Comparison of ENCODE assay signal across 28 mouse cellular contexts in the genomic region with DNA sequence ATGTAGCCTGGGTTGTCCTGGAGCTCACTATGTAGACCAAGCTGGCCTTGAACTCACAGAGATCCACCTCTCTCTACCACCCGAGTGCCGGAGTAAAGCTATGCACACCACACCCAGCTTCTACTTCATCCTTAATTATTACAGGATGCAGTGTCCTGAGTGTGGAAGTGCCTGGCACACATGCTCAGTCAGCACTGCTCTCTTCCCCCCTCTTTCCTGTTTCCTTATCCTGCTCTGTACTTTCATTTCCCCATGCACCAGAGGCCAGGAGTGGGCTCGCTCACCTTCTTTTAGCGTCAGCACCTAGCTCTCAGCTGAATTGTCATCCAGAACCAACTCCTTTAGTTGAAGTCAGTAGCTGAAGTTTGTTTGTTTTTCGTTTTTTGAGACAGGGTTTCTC. TPM values are rescaled to one million over a fixed set of nuclear protein-coding genes. Genes with fewer than 3 reads are reported as not detected.
"Had no signal": no experiment of that assay in that cellular context is flagged by ENCODE, and none has a peak within 500 bp of the region (broad histone marks: within the 10 kb centered on the region; RNA-seq: fewer than 3 reads in every experiment).

No protein-coding gene starts in this region.

- H3K36me3 ChIP-seq: heart, embryonic 13.5 days; hindbrain, embryonic 10.5 days; hindbrain, embryonic 12.5 days; intestine, embryonic 15.5 days; kidney, embryonic 15.5 days; limb, embryonic 10.5 days; limb, embryonic 12.5 days; liver, embryonic 13.5 days; liver, embryonic 15.5 days had no signal

- H3K4me3 ChIP-seq: gastrocnemius, adult 2 months; heart, embryonic 10.5 days; heart, embryonic 13.5 days; heart, embryonic 15.5 days; hindbrain, embryonic 10.5 days; hindbrain, embryonic 12.5 days; intestine, embryonic 15.5 days; kidney, embryonic 15.5 days; layer of hippocampus, adult 2 months; left cerebral cortex, adult 2 months; limb, embryonic 10.5 days; limb, embryonic 12.5 days; liver, embryonic 13.5 days; liver, embryonic 15.5 days had no signal

- H3K9me3 ChIP-seq: heart, embryonic 10.5 days; heart, embryonic 13.5 days; heart, embryonic 15.5 days; hindbrain, embryonic 10.5 days; hindbrain, embryonic 12.5 days; intestine, embryonic 15.5 days; kidney, embryonic 15.5 days; limb, embryonic 10.5 days; limb, embryonic 12.5 days; liver, embryonic 13.5 days; liver, embryonic 15.5 days had no signal

- ATAC-seq: hindbrain, embryonic 16.5 days; inflammation-experienced regulatory T-cells, adult 6 months; intestine, embryonic 15.5 days; intestine, postnatal 0 days had no signal

- H3K4me2 ChIP-seq: heart, embryonic 13.5 days; heart, embryonic 15.5 days; hindbrain, embryonic 12.5 days; hindbrain, embryonic 14.5 days; intestine, embryonic 15.5 days; kidney, embryonic 15.5 days; limb, embryonic 12.5 days; liver, embryonic 11.5 days; liver, embryonic 13.5 days; liver, embryonic 15.5 days had no signal

- H3K27ac ChIP-seq: heart, embryonic 10.5 days; heart, embryonic 13.5 days; heart, embryonic 15.5 days; hindbrain, embryonic 10.5 days; hindbrain, embryonic 12.5 days; hindbrain, embryonic 14.5 days; intestine, embryonic 15.5 days; kidney, embryonic 15.5 days; kidney, postnatal 0 days; layer of hippocampus, adult 2 months; left cerebral cortex, adult 2 months; limb, embryonic 10.5 days; limb, embryonic 12.5 days; liver, embryonic 13.5 days; liver, embryonic 15.5 days had no signal

- DNase-seq: gastrocnemius, adult 2 months; gastrocnemius, postnatal 10 days; gastrocnemius, postnatal 25 days; heart, postnatal 14 days; heart, postnatal 4 days; kidney, adult 8-10 months; kidney, postnatal 14 days; kidney, postnatal 4 days; liver; liver, embryonic 13.5 days had no signal

- H3K9ac ChIP-seq: heart, embryonic 13.5 days; heart, embryonic 15.5 days; hindbrain, embryonic 12.5 days; hindbrain, embryonic 14.5 days; intestine, embryonic 15.5 days; kidney, embryonic 15.5 days; limb, embryonic 12.5 days; liver, embryonic 13.5 days; liver, embryonic 15.5 days had no signal

RNA-seq across cellular contexts. Expression of a gene that starts 5.4 kb away (rescaled TPM):
- polyA plus RNA-seq: inflammation-experienced regulatory T-cells, adult 6 months had no signal
